Mouse (Mus musculus) E14TG2a.4 (cell line): ENCODE results near the gene Itpr1.

ENCODE experiments used
- H3K27me3 ChIP-seq: 2 replicates; pipeline ENCODE4 v1.6.1; 2014; ENCODE audit warnings: low read length, control low read depth; ENCODE audit not compliant: insufficient read depth
- H3K36me3 ChIP-seq: 2 replicates; pipeline ENCODE4 v1.6.1; 2014; ENCODE audit warnings: low read length, control low read depth; ENCODE audit not compliant: insufficient read depth
- H3K4me1 ChIP-seq: replicated peaks from 2 replicates; pipeline ENCODE4 v1.6.1; 2014; ENCODE audit warnings: low read depth, low read length, control low read depth
- H3K4me3 ChIP-seq: replicated peaks from 2 replicates; pipeline ENCODE4 v1.5.1; 2014; ENCODE audit warnings: mild to moderate bottlenecking, low read length
- H3K9me3 ChIP-seq: 2 replicates; pipeline ENCODE4 v1.6.1; 2014; ENCODE audit warnings: low read length, control low read depth
- CTCF ChIP-seq: conservative IDR thresholded peaks from 2 replicates; pipeline ENCODE4 v1.5.1; 2014; ENCODE audit warnings: low read length
- NANOG ChIP-seq: IDR thresholded peaks from 2 replicates; pipeline ENCODE4 v1.6.1; 2014; ENCODE audit warnings: borderline replicate concordance, low read length, mixed read lengths
- POU5F1 ChIP-seq: IDR thresholded peaks from 2 replicates; pipeline ENCODE4 v1.6.1; 2014; ENCODE audit warnings: low read length, borderline replicate concordance

Itpr1 gene

DNA sequence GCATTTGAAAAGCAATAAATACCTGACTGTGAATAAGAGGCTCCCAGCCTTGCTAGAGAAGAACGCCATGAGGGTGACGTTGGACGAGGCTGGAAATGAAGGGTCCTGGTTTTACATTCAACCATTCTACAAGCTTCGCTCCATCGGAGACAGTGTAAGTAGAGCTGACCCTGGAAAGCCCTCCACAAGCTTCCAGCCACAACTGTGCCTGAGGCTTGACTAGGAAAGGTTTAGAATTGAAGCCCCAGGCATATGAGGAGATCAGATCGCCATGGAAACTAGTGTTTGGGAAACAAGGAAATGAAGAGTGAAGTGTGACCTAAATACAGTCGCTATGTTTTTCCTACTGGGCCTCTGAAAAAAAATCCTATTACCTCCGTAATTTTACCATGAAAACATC is 139.1 kb downstream of the Itpr1 start:
- Histone ChIP-seq H3K4me1 (no peaks in the 10 kb centered on the region), H3K4me3 (no peak overlapping the region), H3K36me3 (peaks cover 37% of the 10 kb centered on the region), H3K27me3 (no peaks in the 10 kb centered on the region), H3K9me3 (no peaks in the 10 kb centered on the region)
- no peak for TF ChIP-seq NANOG
- TF ChIP-seq CTCF, result no peak
- TF ChIP-seq POU5F1, result no peak

DNA sequence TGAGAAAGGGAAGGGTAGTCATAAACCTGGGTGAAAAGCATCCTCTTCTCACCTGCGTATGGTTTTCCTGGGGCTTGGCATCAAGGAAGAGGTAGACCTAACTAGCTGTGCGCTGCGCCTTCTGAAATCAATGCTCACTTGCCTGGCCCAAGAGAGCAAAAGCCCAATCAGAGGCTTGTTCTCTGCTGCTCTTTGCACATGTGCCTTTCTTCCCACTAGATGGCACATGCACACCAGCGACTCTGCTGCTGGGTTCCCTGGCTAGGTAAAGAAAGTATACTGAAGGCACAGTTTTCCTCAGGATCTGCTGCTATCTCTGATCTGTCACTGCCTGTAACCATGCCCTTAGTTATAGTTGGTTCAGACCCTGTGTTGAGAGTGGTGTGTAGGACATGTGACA is 154.5 kb downstream of the Itpr1 start:
- no peaks in the 10 kb centered on the region for H3K27me3 ChIP-seq
- TF ChIP-seq NANOG, result no peak
- TF ChIP-seq POU5F1, result no peak
- TF ChIP-seq CTCF, result 0 out of 2 replicates have a peak, but pooled peaks have one; percentile 16

DNA sequence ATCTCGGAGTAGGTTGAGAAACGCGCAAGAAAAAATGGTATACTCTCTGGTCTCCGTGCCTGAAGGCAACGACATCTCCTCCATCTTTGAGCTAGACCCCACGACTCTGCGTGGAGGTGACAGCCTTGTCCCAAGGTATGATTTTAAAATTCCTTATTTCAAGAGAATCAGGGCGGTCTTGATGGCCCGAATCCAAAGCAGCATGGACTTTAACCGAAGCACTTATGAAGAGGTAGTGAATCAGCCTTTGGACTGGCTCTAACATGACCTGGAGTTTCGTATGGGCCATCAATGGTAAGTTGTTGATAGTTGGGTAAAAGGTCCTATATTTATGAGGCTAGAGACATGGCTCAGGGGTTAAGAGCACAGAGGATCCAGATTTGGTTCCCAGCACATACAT is 156.1 kb downstream of the Itpr1 start:
- no peak for TF ChIP-seq NANOG
- no peak for TF ChIP-seq CTCF
- no peak for TF ChIP-seq POU5F1
- Histone ChIP-seq H3K4me1 (no peaks in the 10 kb centered on the region), H3K9me3 (no peaks in the 10 kb centered on the region), H3K4me3 (no peak overlapping the region), H3K27me3 (no peaks in the 10 kb centered on the region), H3K36me3 (peaks cover 55% of the 10 kb centered on the region)

More for the DNA sequence above, 154.5 kb downstream of the Itpr1 start:
- Histone ChIP-seq H3K36me3 (peaks cover 64% of the 10 kb centered on the region), H3K4me1 (no peaks in the 10 kb centered on the region), H3K9me3 (no peaks in the 10 kb centered on the region), H3K4me3 (no peak overlapping the region)

DNA sequence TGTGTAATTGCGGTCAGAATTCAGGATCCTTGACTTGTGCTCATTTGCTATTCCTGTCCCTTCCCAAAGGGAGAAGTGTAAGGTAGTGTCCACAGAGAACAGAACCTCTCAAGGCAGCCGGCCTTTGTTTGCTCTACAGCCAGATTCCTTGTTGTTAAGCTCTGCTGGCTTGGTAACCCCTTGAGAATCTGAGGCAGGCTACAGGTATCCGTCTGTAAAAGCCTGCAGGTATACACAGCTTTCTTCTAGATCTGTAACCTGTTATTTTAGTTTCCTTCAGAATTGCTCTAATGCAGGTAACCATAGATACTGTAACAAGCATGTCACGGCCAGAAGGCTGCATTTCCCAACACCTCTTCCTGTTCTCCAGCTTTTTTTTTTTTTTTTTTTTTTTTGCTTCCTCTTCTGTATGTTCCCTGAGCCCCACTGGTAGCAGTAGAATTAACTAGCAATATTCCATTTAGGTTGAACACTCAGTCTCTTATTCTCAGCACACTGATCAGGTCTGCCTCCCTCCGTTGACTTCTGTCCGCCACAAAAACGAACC is 158.5 kb downstream of the Itpr1 start:
- no peaks in the 10 kb centered on the region for H3K27me3 ChIP-seq
- TF ChIP-seq NANOG, result no peak
- no peak for TF ChIP-seq POU5F1
- TF ChIP-seq CTCF, result no peak
- H3K9me3 ChIP-seq, result no peaks in the 10 kb centered on the region
- H3K36me3 ChIP-seq, result peaks cover 51% of the 10 kb centered on the region
- no peak overlapping the region for H3K4me3 ChIP-seq
- H3K4me1 ChIP-seq, result no peaks in the 10 kb centered on the region

DNA sequence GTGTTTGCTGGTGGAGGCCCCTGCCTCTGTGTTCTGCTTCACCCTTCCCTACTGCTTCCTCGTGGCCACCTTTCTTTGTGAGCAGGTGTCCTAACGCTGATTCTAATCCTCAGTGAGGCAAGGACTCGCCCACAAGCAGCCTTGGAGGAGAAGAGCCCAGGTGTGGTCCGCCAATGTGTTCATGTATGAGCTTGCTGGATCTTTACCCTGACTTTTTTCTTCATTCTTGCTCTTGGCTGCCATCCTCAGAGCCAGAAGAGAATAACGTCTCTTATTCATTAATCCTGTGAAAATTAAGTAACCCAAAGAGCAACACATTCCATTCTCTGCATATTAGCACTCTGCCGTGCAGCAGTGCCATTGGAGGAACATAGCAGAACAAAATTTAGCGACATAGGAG is 161.1 kb downstream of the Itpr1 start:
- Histone ChIP-seq H3K4me3 (no peak overlapping the region), H3K9me3 (no peaks in the 10 kb centered on the region), H3K27me3 (no peaks in the 10 kb centered on the region), H3K4me1 (no peaks in the 10 kb centered on the region), H3K36me3 (peaks cover 61% of the 10 kb centered on the region)
- TF ChIP-seq CTCF, result no peak
- TF ChIP-seq POU5F1, result no peak
- TF ChIP-seq NANOG, result no peak

DNA sequence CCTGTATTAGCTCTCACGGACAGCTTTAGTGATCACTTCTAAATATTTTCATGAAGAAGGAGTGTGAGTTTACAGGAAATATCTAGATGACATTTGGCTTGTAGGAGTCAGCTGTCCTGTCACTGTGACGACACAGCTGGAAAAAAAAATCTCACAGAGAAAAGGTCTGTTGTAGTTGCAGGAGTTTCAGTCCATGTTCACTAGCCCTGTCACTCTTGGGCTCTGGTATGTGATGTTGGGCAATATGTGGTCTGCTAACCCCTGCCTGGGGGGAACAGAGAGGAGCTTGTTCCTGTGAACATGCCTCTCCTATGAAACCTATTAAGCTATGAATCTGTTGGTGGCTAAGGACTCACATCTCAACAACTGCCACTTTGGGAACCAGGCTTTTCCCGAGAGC is 166.1 kb downstream of the Itpr1 start:
- TF ChIP-seq POU5F1, result no peak
- no peak for TF ChIP-seq NANOG
- TF ChIP-seq CTCF, result no peak
- H3K27me3 ChIP-seq, result no peaks in the 10 kb centered on the region
- no peaks in the 10 kb centered on the region for H3K4me1 ChIP-seq
- H3K9me3 ChIP-seq, result no peaks in the 10 kb centered on the region
- H3K4me3 ChIP-seq, result no peak overlapping the region
- peaks cover 76% of the 10 kb centered on the region for H3K36me3 ChIP-seq

DNA sequence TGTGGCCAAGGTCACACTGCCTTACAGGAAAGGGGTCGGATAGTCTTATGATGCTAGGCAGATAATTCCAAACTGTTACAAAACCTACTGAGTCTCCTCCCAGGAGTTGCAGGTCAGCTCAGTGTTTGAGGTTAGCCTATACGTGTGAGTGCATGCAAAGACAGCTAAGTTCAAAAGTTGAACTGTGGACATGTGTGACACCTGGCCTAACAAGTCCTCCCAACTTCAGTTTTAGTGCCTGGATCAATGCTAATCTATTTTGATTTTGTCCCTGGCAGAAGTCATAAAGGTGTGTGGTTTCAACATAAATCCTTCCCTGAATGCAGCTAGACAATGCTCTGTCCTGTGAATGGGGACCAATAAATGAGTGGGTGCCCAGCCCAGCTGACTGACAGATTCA is 167.3 kb downstream of the Itpr1 start:
- TF ChIP-seq POU5F1, result no peak
- no peak for TF ChIP-seq NANOG
- TF ChIP-seq CTCF, result no peak
- no peaks in the 10 kb centered on the region for H3K9me3 ChIP-seq
- no peaks in the 10 kb centered on the region for H3K27me3 ChIP-seq
- no peaks in the 10 kb centered on the region for H3K4me1 ChIP-seq
- no peak overlapping the region for H3K4me3 ChIP-seq
- H3K36me3 ChIP-seq, result peaks cover 78% of the 10 kb centered on the region

DNA sequence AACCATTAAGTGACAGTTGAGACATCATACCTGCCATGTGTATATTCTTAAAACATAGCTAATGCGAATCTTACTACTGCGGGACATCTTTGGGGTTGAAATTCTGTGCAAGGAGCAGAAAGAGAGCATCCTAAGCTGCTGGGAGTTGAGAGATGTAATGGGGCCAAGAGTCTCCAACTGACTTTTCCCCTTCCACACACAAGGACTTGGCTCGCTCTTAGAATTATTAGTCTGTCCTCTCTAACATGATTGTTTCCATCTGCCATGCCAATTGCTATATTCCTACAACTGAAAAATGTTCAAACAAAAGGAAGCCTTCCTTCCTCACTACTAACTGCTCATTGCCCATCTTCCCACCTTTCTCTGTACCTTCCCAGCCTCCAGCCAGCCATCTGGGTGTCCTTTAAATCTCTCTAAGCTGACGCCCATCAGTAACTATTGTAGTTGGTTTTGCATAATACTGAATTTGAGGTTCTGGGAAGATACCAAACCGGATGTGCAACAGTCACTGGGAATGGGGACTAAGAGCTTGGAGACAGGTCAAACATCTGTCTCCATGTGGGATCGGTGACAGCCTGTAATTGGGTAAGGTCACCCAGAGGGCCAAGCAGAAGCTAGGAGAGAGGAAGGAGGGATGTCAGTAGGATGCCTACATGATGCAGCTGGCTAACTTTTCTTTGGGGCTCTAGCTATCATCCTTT is 177.9 kb downstream of the Itpr1 start:
- Histone ChIP-seq H3K4me3 (no peak overlapping the region), H3K36me3 (peaks cover 88% of the 10 kb centered on the region), H3K4me1 (peaks cover 20% of the 10 kb centered on the region), H3K9me3 (no peaks in the 10 kb centered on the region), H3K27me3 (no peaks in the 10 kb centered on the region)
- no peak for TF ChIP-seq CTCF
- peak; percentile 61; the same call in 1 of the 2 replicates for TF ChIP-seq NANOG
- no peak for TF ChIP-seq POU5F1

DNA sequence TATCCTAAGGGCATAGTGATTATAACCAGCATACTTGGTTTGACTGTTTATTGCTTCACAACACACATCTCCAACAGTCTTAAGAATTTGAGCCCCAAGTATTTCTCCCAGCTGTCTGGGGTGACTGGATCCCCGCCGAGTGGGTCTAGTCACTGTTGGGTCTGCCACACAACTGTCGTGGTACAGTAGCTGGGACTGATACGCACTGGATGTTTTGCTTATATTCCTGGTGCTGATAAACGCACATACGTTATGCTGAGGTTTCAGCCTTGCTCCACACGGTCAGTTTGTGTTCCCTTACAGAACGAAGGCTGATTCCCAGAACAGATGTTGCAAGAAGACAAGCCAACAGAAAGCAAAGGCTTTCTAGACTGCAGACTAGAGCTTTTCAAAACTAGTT is 180.2 kb downstream of the Itpr1 start:
- TF ChIP-seq CTCF (no peak), NANOG (no peak), POU5F1 (no peak)
- Histone ChIP-seq H3K4me1 (peaks cover 24% of the 10 kb centered on the region), H3K4me3 (no peak overlapping the region), H3K27me3 (no peaks in the 10 kb centered on the region), H3K36me3 (peaks cover 90% of the 10 kb centered on the region), H3K9me3 (no peaks in the 10 kb centered on the region)
